Mouse (Mus musculus) embryonic facial prominence, embryonic 10.5 days (tissue): ENCODE data around the gene Spag9. TPM values are rescaled to one million over a fixed set of nuclear protein-coding genes. Genes with fewer than 3 reads are reported as not detected.

Experiments used
- DNase-seq: peaks from one replicate; pipeline ENCODE4 v3.0.0-alpha.2; 2017; ENCODE audit warnings: low spot score
- H3K27ac ChIP-seq: fragments of 300-500 bp; sonication (generic); replicated peaks from 2 replicates; pipeline ENCODE4 v1.5.1; 2016; ENCODE audit warnings: mild to moderate bottlenecking
- H3K27me3 ChIP-seq: fragments of 300-500 bp; sonication (generic); replicated peaks from 2 replicates; pipeline ENCODE4 v1.6.1; 2016; ENCODE audit warnings: low read depth, mild to moderate bottlenecking; ENCODE audit not compliant: poor library complexity, severe bottlenecking
- H3K36me3 ChIP-seq: fragments of 300-500 bp; sonication (generic); replicated peaks from 2 replicates; pipeline ENCODE4 v1.6.1; 2016; ENCODE audit warnings: mild to moderate bottlenecking, moderate library complexity
- H3K4me1 ChIP-seq: fragments of 300-500 bp; sonication (generic); 2 replicates; pipeline ENCODE4 v1.6.1; 2016
- H3K4me3 ChIP-seq: fragments of 300-500 bp; sonication (generic); 2 replicates; pipeline ENCODE4 v1.5.1; 2016; ENCODE audit warnings: mild to moderate bottlenecking, moderate library complexity
- H3K9me3 ChIP-seq: fragments of 300-500 bp; sonication (generic); 2 replicates; pipeline ENCODE4 v1.6.1; 2016; ENCODE audit warnings: mild to moderate bottlenecking
- WGBS: fragments of 180-500 bp; shearing (Covaris S2); methylation state at CpG from one replicate; pipeline ENCODE4 v1.1.7; 2016; 5-methylcytosine and 5-hydroxymethylcytosine counted together
- polyA plus RNA-seq: library from polyadenylated mRNA; unstranded; fragments of >200 nt; fragmentation: Nextera tagmentation; extraction: Ambion mirVana; gene quantifications from 2 replicates; pipeline ENCODE4 v1.2.1, GENCODE M21; 2016

The Spag9 gene
- polyA plus RNA-seq: 35.5 and 39.4 TPM in 2 replicates

DNA sequence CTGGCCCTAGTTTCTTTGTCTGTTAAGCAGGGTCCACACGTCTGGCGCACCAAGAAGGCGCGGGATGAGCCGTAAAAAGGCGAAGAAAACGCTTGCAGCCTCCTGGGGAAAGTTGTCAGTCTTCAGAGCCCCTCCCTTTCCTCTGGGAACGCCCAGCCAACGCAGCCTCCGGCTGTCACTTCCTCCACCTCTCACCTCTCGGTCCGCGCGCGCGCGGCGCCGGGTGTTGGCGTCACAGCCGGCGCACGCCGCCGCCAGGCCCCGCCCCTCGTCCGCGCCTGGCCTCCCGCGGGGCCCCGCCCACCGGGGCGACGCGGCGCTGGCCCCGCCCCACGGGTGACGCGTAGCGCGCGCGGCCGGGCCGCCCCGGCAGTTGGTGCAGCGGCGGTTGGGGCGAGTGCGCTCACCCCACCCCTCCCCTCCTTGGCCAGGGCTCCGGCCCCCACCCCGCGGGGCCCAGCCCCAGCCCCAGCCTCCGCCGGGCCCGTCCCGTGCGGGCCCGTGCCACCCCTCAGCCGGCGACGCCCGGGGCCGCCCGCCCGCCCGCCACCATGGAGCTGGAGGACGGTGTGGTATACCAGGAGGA lies at the start of gene Spag9:
Gene Spag9, plus strand, starts transcription at position 372 of the 586 bp plus-strand sequence.
- Histone ChIP-seq H3K4me3 (peak within 1 kb of the TSS; percentile 78), H3K4me1 (peaks cover 25% of the 10 kb centered on the region), H3K36me3 (no peaks in the 10 kb centered on the region), H3K9me3 (no peaks in the 10 kb centered on the region), H3K27ac (peak within 1 kb of the TSS; percentile 92), H3K27me3 (no peaks in the 10 kb centered on the region)
- peak; percentile 97 for DNase-seq
- WGBS: under 1% methylated on average over 70 of the region's 70 CpGs

DNA sequence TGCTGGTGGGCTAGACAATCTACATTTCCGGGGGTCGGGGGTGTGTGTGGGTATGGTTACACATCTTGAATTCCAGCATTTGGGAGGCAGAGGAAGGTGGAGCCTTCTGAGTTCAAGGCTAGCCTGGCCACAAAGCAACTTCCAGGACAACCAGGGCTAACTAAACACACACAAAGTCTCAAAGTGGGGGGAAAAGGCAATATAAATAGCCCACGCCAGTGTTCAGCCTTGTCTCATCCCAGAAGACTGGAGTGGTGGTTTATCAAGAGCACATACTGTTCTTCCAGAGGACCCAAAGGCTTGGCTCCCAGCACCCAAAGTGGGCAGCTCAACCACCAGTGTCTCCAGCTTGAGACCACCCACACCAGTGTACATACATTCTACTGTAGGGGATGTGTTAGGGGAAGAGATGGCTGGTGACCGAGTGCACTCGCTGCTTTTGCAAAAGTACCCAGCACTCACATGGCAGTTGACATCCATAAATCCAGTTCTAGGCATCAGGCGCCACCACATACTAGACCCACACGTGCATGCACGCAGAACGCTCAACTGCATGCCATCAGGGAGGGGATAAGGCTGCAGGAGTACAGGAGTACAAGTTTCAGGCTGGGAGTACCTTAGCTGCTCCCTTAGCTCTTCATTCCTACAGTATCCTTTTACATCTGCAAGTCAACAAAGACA lies 46.9 kb upstream of the Spag9 start:
- no peaks in the 10 kb centered on the region for H3K9me3 ChIP-seq
- peaks cover 43% of the 10 kb centered on the region for H3K4me1 ChIP-seq
- peaks cover 80% of the 10 kb centered on the region for H3K36me3 ChIP-seq
- H3K27me3 ChIP-seq: no peaks in the 10 kb centered on the region
- H3K27ac ChIP-seq: no peak overlapping the region
- no peak for DNase-seq
- WGBS: 87% methylated on average over 9 of the region's 9 CpGs
- no peak overlapping the region for H3K4me3 ChIP-seq

DNA sequence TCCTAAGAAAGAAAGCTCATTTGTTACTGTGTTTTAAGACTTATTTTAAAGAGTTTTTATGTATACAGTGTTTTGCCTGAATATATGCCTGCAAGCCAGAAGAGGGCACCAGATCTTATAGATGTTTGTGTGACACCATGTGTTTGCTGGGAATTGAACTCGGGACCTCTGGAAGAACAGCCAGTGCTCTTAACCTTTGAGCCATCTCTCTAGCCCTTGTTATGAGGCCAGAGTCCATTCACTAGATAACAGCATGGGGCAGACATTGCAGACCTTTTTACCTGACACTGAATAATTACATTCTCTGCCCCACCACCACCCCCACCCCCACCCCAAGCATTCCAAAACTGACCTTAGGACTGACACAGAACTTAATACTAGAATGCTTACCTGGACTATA lies 45.8 kb upstream of the Spag9 start:
- Histone ChIP-seq H3K36me3 (peaks cover 77% of the 10 kb centered on the region), H3K27ac (no peak overlapping the region), H3K27me3 (no peaks in the 10 kb centered on the region), H3K9me3 (no peaks in the 10 kb centered on the region), H3K4me1 (peaks cover 41% of the 10 kb centered on the region), H3K4me3 (no peak overlapping the region)
- no peak for DNase-seq
- WGBS: 97% methylated on average over 1 of the region's 1 CpGs

DNA sequence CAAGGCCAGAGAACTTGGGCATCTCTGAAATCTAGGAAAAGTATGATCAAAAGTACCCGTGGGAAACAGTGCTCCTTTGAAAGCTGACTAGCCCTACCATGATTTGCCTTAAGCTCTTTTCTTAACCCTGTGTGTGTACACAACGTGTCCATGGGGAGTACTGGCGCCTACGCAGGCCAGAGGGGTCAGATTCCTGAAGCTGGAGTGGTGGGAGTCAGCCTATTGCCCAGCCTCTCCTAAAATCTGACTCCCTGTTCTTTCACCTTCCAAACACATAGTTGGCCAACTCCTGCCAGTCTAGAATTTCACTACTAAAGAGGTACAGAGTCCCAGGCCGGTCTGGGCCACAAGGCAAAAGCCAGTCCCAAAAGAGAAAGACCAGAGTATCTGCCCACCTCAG lies 43.5 kb upstream of the Spag9 start:
- H3K4me1 ChIP-seq: peaks cover 52% of the 10 kb centered on the region
- no peak overlapping the region for H3K27ac ChIP-seq
- no peaks in the 10 kb centered on the region for H3K9me3 ChIP-seq
- H3K4me3 ChIP-seq: peak overlapping the region; percentile 35
- H3K27me3 ChIP-seq: no peaks in the 10 kb centered on the region
- peak; percentile 24 for DNase-seq
- WGBS: 45% methylated on average over 5 of the region's 5 CpGs
- H3K36me3 ChIP-seq: peaks cover 73% of the 10 kb centered on the region

DNA sequence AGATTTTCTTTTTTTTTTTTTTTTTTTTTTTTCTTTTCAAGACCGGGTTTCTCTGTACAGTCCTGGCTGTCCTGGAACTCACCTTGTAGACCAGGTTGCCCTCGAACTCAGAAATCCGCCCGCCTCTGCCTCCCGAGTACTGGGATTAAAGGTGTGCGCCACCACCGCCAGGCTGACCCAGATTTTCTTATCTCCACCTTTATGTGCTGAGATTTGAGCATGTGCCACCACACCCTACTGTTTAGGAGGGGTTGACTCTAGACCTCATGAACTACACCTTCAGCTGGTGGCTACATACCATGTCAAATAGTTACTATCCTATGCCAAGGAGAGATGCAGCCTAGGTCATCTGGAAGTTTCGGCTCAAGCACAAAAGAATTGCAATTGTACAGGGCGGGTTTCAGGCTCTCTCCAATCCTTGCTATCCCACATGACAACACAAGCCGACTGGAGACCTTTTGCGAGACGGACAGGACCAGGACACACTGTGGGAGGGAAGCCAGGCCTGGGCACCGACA lies 41.1 kb upstream of the Spag9 start:
- H3K4me1 ChIP-seq: peaks cover 50% of the 10 kb centered on the region
- H3K27ac ChIP-seq: peak overlapping the region; percentile 88
- no peaks in the 10 kb centered on the region for H3K9me3 ChIP-seq
- no peaks in the 10 kb centered on the region for H3K27me3 ChIP-seq
- DNase-seq: no peak
- peak overlapping the region; percentile 72 for H3K4me3 ChIP-seq
- WGBS: 44% methylated on average over 13 of the region's 13 CpGs
- H3K36me3 ChIP-seq: peaks cover 74% of the 10 kb centered on the region

DNA sequence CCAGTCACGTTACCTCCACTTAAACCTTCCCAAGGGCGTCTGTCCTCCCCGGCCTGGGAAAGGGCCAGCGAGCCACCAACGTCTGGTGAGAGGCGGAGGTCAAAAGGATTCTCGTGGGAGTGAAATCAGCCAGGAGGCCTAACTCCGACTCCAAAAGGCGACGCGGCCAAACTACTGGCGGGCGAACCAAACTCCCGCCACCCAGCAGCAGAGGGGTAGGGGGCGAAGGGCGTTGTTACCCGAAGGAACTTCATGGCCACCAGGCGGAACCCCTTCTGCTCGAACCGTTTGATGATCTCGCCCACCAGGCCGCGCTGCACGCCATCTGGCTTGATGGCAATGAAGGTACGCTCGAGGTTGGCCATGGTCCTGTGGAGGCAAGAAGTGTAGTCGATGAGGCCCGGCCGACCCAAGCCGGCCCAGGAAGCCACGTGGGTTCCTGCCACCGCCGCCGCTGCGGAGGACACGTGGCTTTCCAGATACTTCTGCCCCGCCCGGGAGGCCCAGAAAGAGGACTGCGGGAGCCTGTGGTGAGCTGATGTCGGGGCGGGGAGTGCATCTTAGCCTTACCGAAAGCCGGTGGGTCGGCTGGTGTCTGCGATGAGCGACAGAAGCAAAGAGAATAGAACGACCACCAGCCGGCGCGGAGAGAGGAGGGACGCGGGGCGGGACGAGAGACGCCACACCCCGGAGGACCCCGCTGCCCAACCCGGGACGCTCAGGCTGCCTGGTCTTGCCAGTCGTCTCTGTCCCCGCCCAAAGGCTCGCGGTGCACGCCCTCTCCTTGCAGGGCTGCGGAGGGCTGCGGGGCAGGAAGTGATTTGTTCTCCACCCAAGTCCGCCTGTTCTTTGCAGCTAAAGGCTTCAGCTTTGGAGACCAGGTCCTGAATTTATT lies 40.4 kb upstream of the Spag9 start:
- under 1% methylated on average over 67 of the region's 67 CpGs for WGBS
- Histone ChIP-seq H3K27me3 (no peaks in the 10 kb centered on the region), H3K9me3 (no peaks in the 10 kb centered on the region), H3K4me1 (peaks cover 50% of the 10 kb centered on the region), H3K36me3 (peaks cover 74% of the 10 kb centered on the region), H3K27ac (peak overlapping the region; percentile 88), H3K4me3 (peak overlapping the region; percentile 72)
- DNase-seq: peak; percentile 97

DNA sequence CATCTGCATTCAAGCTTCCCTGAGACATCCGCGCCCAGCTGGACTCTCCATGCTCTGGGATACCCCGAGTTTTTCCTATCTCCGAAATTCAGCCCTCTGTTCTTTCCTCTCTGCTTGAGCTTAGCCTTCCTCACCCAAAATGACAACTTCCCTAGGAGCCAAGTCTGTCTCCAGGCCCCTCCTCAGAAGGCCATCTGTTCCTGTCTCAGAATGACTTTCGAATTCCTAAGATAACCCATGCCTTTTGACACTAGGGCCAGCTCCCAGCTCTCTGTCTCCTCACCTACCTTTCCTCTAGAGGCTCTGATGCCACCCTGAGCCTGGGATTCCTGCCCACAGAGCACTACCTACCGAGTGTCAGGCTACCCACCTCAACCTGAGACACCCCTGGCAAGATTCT lies 39.7 kb upstream of the Spag9 start, which contains the start of gene Nme2:
Gene Nme2, minus strand, starts transcription at position 101 of the 400 bp plus-strand sequence.
- no peak for DNase-seq
- peak within 1 kb of the TSS; percentile 72 for H3K4me3 ChIP-seq
- WGBS: 5% methylated on average over 6 of the region's 6 CpGs
- peak within 1 kb of the TSS; percentile 88 for H3K27ac ChIP-seq
- no peaks in the 10 kb centered on the region for H3K27me3 ChIP-seq
- peaks cover 50% of the 10 kb centered on the region for H3K4me1 ChIP-seq
- H3K9me3 ChIP-seq: no peaks in the 10 kb centered on the region
- peaks cover 74% of the 10 kb centered on the region for H3K36me3 ChIP-seq

GRCm38 (mm10) chr11:93957031-93957555 lies 38.8 kb upstream of the Spag9 start:
- Histone ChIP-seq H3K36me3 (peaks cover 74% of the 10 kb centered on the region), H3K9me3 (no peaks in the 10 kb centered on the region), H3K27ac (no peak overlapping the region), H3K27me3 (no peaks in the 10 kb centered on the region), H3K4me1 (peaks cover 48% of the 10 kb centered on the region), H3K4me3 (no peak overlapping the region)
- no peak for DNase-seq
- WGBS: 90% methylated on average over 2 of the region's 2 CpGs

GRCm38 (mm10) chr11:93957746-93958145 lies 38.1 kb upstream of the Spag9 start:
- peaks cover 41% of the 10 kb centered on the region for H3K4me1 ChIP-seq
- whole genome bisulfite sequencing: 88% methylated on average over 4 of the region's 4 CpGs
- no peak for DNase-seq

DNA sequence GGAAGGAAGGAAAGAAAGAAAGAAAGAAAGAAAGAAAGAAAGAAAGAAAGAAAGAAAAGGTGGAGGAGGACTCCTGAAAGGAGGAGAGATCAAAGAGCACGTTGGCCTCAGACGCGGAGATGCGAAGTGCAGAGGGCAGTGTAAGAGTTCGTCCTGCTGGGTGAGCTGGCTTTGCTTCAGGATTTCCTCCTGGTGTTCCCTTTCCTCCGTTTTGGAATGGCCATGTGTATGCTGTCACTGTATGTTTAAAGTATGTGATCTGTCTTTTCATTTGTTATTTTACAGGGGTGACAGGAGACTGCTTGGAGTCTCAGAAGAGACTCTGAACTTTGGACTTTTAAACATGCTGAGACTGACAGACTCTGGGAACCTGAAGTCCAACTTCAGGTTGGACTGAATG lies 34.4 kb upstream of the Spag9 start:
- WGBS: 94% methylated on average over 6 of the region's 6 CpGs
- no peak overlapping the region for H3K27ac ChIP-seq
- peaks cover 95% of the 10 kb centered on the region for H3K36me3 ChIP-seq
- H3K9me3 ChIP-seq: no peaks in the 10 kb centered on the region
- no peak for DNase-seq
- peaks cover 8% of the 10 kb centered on the region for H3K4me1 ChIP-seq
- H3K4me3 ChIP-seq: no peak overlapping the region
- no peaks in the 10 kb centered on the region for H3K27me3 ChIP-seq

More at GRCm38 (mm10) chr11:93957746-93958145, 38.1 kb upstream of the Spag9 start:
- Histone ChIP-seq H3K36me3 (peaks cover 74% of the 10 kb centered on the region), H3K9me3 (no peaks in the 10 kb centered on the region), H3K27me3 (no peaks in the 10 kb centered on the region), H3K27ac (no peak overlapping the region), H3K4me3 (no peak overlapping the region)

DNA sequence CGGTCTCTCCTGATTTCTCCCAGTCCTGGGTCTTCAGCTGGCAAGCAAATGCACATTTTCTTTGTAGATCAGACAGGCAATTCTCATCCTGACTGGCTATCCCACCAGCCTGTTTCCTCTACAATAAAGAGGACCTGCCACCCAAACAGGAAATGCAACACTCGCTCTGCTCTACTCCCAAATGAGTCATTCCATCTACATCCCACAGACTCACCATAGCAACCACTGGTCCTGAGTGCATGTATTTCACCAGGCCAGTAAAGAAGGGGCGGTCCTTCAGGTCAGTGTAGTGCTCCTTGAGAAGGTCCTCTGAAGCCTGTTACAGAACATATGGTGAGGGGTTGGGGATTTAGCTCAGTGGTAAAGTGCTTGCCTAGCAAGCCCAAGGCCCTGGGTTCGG lies 32.9 kb upstream of the Spag9 start:
- WGBS: 90% methylated on average over 4 of the region's 4 CpGs
- H3K27me3 ChIP-seq: no peaks in the 10 kb centered on the region
- H3K4me3 ChIP-seq: no peak overlapping the region
- peaks cover 83% of the 10 kb centered on the region for H3K36me3 ChIP-seq
- peaks cover 8% of the 10 kb centered on the region for H3K4me1 ChIP-seq
- peak; percentile 4 for DNase-seq
- H3K27ac ChIP-seq: no peak overlapping the region
- H3K9me3 ChIP-seq: no peaks in the 10 kb centered on the region

DNA sequence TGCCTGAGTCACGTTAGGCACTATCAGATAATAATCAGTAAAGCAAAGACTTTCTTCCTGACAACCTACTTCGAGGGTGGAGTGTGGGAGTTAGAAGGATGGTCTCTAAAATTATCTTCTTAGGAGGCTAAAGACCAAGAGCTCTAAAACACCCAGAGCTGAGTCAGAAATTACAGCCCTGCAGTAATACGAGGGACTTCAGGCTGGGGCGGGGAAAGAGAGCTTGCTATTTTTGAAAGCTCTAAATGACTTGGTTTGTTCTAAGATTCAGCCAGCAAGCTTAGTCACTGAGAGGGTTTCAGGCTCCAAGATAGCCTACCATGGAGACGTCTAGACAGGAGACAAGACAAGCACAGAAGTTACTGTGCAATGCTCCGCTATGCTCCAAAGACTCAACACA lies 30.5 kb upstream of the Spag9 start:
- no peak overlapping the region for H3K27ac ChIP-seq
- 92% methylated on average over 6 of the region's 6 CpGs for WGBS
- peaks cover 20% of the 10 kb centered on the region for H3K4me1 ChIP-seq
- no peaks in the 10 kb centered on the region for H3K9me3 ChIP-seq
- no peak for DNase-seq
- no peak overlapping the region for H3K4me3 ChIP-seq
- peaks cover 59% of the 10 kb centered on the region for H3K36me3 ChIP-seq
- H3K27me3 ChIP-seq: no peaks in the 10 kb centered on the region
